Mouse (Mus musculus) heart, embryonic 16.5 days (tissue): ENCODE results near the gene Ociad2. TPM values are rescaled to one million over a fixed set of nuclear protein-coding genes. Genes with fewer than 3 reads are reported as not detected.

Source experiments
- ATAC-seq: fragments of 200-750 bp; cut with Nextera tagmentation; replicated peaks from 2 replicates; pipeline ENCODE4 v1.8.0; 2017; ENCODE audit warnings: moderate number of reproducible peaks; ENCODE audit not compliant: insufficient read depth, low FRiP score; ENCODE audit errors: extremely low read depth
- H3K27ac ChIP-seq: fragments of 300-500 bp; sonication (generic); 2 replicates; pipeline ENCODE4 v1.5.1; 2014; ENCODE audit warnings: mild to moderate bottlenecking, low read length, control low read depth, moderate library complexity
- H3K27me3 ChIP-seq: fragments of 300-500 bp; sonication (generic); 2 replicates; pipeline ENCODE4 v1.6.1; 2014; ENCODE audit warnings: low read length, mixed read lengths; ENCODE audit not compliant: control insufficient read depth, insufficient read depth
- H3K36me3 ChIP-seq: fragments of 300-500 bp; sonication (generic); 2 replicates; pipeline ENCODE4 v1.6.1; 2014; ENCODE audit not compliant: control insufficient read depth, insufficient read depth
- H3K4me1 ChIP-seq: fragments of 300-500 bp; sonication (generic); 2 replicates; pipeline ENCODE4 v1.6.1; 2014; ENCODE audit warnings: low read length, mixed read lengths; ENCODE audit not compliant: control insufficient read depth, insufficient read depth
- H3K4me2 ChIP-seq: fragments of 300-500 bp; sonication (generic); 2 replicates; pipeline ENCODE4 v1.6.1; 2014; ENCODE audit warnings: low read depth, mild to moderate bottlenecking, control low read depth, low read length
- H3K4me3 ChIP-seq: fragments of 300-500 bp; sonication (generic); 2 replicates; pipeline ENCODE4 v1.5.1; 2014; ENCODE audit warnings: mild to moderate bottlenecking, control low read depth, low read length
- H3K9ac ChIP-seq: fragments of 300-500 bp; sonication (generic); 2 replicates; pipeline ENCODE4 v1.6.1; 2014; ENCODE audit warnings: low read length, control low read depth
- H3K9me3 ChIP-seq: fragments of 300-500 bp; sonication (generic); replicated peaks from 2 replicates; pipeline ENCODE4 v1.6.1; 2016; ENCODE audit warnings: low read length; ENCODE audit not compliant: control insufficient read depth
- WGBS: fragments of 180-500 bp; shearing (Covaris S2); extraction: QIAGEN DNeasy Blood & Tissue Kit; methylation state at CpG from one replicate; pipeline ENCODE4 v1.1.7; 2014; 5-methylcytosine and 5-hydroxymethylcytosine counted together
- polyA plus RNA-seq: library from polyadenylated mRNA; unstranded; fragments of >200 nt; fragmentation: Nextera tagmentation; extraction: Ambion mirVana; gene quantifications from 2 replicates; pipeline ENCODE4 v1.2.1, GENCODE M21; 2015

Gene Ociad2
- polyA plus RNA-seq, 1 experiment from 2014 or later, result 19.0 TPM

- Histone ChIP-seq H3K4me3 (no peak overlapping the region), H3K9me3 (no peaks in the 10 kb centered on the region), H3K27ac (no peak overlapping the region), H3K9ac (no peak overlapping the region), H3K27me3 (no peaks in the 10 kb centered on the region; the same call in 1 of the 2 replicates), H3K36me3 (no peaks in the 10 kb centered on the region), H3K4me1 (peaks cover 5% of the 10 kb centered on the region; the same call in 1 of the 2 replicates), H3K4me2 (no peak overlapping the region)
- ATAC-seq, result no peak
- WGBS, result 82% methylated on average over 22 of the region's 22 CpGs
Observed at GRCm38 (mm10) chr5:73342701-73343355, 2.0 kb upstream of the Ociad2 start.

DNA sequence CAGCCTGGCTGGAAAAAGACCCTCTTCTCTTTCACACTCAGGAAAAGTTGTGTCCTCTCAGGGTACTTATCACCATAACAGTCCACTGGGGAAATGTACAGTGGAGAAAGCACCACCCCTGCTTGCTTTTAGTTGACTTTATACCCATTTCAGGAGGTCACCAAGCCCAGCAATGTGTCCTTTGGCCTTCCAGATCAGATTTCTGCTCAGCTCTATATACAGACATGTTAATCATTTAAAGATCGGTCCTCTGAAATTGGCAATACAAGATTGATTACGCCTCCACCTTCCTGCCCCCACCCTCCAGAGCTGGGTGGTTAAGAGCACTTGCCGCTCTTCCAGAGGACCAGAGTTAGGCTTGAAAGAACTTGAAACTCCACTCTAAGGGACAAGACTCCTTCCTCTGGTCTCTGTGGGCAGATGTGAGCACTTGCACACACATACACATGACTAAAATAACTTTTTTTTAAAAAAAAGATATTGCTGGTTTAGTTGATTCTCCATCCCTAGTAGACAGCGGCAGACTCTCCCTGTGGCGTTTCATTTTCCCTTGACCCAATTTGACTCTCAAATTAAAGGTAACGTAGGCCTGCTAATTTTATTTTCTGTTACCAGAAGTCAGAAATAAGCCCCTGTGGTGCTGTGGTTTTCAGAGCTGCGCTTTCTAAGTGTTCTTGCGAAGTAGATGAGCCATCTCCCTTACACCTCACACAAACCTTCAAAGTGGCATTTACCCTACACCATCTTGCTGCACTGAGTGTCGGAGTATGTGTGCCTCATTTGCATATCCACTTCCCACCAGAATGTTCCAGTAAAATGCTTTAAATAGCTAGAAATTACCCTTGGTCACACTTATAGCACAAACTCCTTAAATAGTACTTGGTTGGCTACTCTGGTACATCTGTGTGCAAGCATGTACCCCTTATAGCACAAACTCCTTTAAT is 777 bp downstream of the Ociad2 start:
- Histone ChIP-seq H3K27me3 (no peaks in the 10 kb centered on the region; the same call in 1 of the 2 replicates), H3K9me3 (no peaks in the 10 kb centered on the region), H3K4me1 (peaks cover 10% of the 10 kb centered on the region; the same call in 1 of the 2 replicates), H3K36me3 (no peaks in the 10 kb centered on the region), H3K27ac (no peak overlapping the region), H3K4me3 (no peak overlapping the region), H3K4me2 (no peak overlapping the region), H3K9ac (no peak overlapping the region)
- ATAC-seq, result no peak
- WGBS, result 90% methylated on average over 9 of the region's 9 CpGs

GRCm38 (mm10) chr5:73338832-73339163 is 2.0 kb downstream of the Ociad2 start:
- 53% methylated on average over 14 of the region's 14 CpGs for WGBS
- Histone ChIP-seq H3K9ac (peak overlapping the region; percentile 78), H3K36me3 (no peaks in the 10 kb centered on the region)

DNA sequence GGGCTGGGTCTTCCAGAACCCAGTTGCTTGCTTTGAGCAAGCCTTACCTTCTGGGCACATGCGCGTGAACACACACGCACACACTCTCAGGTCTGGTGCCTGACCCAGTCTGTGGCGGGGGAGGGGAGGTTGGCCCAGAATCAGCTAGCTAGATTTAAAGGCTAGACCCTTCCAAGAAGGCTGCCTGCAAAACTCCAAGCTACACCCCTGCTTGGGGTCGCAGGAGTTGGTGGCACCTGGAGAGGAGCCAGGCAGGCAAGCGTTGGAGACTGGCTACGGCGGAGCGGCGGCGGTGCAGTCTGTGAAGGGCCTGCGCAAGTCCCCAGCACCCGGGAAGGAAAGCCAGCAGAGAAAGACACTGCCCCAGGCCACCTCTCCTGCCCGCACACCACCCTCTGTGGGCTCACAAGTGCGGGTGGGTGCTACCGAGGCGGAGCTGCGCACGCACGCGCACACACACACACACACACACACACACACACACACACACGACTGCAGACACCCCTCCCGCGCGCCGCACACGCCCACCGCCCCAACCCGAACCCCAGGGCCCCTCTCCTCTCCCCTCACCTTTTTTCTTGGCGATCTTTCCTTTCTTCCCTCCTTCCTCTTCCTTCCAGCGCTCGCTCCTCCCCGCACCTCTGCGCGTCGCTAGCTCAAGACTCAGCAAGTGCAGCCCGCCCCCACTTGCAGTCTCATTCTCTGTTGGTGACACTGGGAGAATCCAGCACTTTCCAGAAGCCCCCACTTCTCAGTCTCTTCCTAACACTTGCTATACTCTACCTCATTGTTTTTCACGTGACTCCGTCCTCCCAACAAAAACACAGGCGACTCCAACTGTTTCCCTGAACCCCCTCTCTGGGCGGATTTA is 2.6 kb downstream of the Ociad2 start:
- peaks cover 12% of the 10 kb centered on the region; the same call in 1 of the 2 replicates for H3K4me1 ChIP-seq
- H3K4me3 ChIP-seq, result peak overlapping the region; percentile 66
- no peaks in the 10 kb centered on the region for H3K27me3 ChIP-seq
- peak overlapping the region; percentile 70 for H3K4me2 ChIP-seq
- peak overlapping the region; percentile 23; the same call in 1 of the 2 replicates for H3K27ac ChIP-seq
- peak overlapping the region; percentile 78 for H3K9ac ChIP-seq
- 4% methylated on average over 34 of the region's 41 CpGs for WGBS
- peak; percentile 59 for ATAC-seq
- no peaks in the 10 kb centered on the region for H3K9me3 ChIP-seq
- no peaks in the 10 kb centered on the region for H3K36me3 ChIP-seq

More at GRCm38 (mm10) chr5:73338832-73339163, 2.0 kb downstream of the Ociad2 start:
- peak overlapping the region; percentile 70 for H3K4me2 ChIP-seq
- no peaks in the 10 kb centered on the region for H3K27me3 ChIP-seq
- H3K9me3 ChIP-seq, result no peaks in the 10 kb centered on the region
- no peak for ATAC-seq
- peaks cover 12% of the 10 kb centered on the region; the same call in 1 of the 2 replicates for H3K4me1 ChIP-seq
- no peak overlapping the region for H3K27ac ChIP-seq
- peak overlapping the region; percentile 66 for H3K4me3 ChIP-seq

- Histone ChIP-seq H3K36me3 (no peaks in the 10 kb centered on the region), H3K27ac (no peak overlapping the region), H3K4me3 (no peak overlapping the region), H3K27me3 (no peaks in the 10 kb centered on the region), H3K9ac (no peak overlapping the region), H3K4me2 (no peak overlapping the region), H3K9me3 (no peaks in the 10 kb centered on the region), H3K4me1 (peaks cover 12% of the 10 kb centered on the region; the same call in 1 of the 2 replicates)
- WGBS, result 31% methylated on average over 5 of the region's 5 CpGs
- ATAC-seq, result no peak
Observed at GRCm38 (mm10) chr5:73336448-73336847, 4.4 kb downstream of the Ociad2 start.

DNA sequence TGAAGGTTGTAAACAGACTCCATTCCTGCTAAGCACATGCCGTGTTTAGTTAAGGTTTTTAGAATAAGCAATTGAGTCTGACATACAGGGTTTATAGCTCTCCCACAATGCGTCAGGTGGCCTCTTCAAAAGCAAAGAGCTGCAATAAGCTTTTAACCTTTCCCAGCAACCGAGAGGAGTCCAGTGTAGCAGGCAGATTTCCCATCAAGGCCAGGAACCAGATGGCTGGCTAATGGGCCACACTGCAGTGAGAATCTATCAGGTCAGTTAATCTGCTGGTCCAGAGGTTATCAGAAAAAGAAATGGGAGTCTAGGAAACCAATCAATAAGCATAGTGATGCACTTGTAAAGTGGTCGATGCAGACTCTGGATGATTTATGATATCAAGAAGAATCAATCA is 9.8 kb downstream of the Ociad2 start:
- Histone ChIP-seq H3K9ac (no peak overlapping the region), H3K4me2 (no peak overlapping the region), H3K36me3 (no peaks in the 10 kb centered on the region), H3K4me1 (0 out of 2 replicates have a peak, but pooled peaks cover 3% of the 10 kb centered on the region), H3K9me3 (no peaks in the 10 kb centered on the region), H3K27ac (no peak overlapping the region), H3K4me3 (no peak overlapping the region), H3K27me3 (no peaks in the 10 kb centered on the region)
- no peak for ATAC-seq
- 52% methylated on average over 4 of the region's 4 CpGs for whole genome bisulfite sequencing

GRCm38 (mm10) chr5:73324526-73325170 is 16.2 kb downstream of the Ociad2 start:
- no peak overlapping the region for H3K4me3 ChIP-seq
- H3K9me3 ChIP-seq, result no peaks in the 10 kb centered on the region
- WGBS, result 79% methylated on average over 8 of the region's 8 CpGs
- H3K36me3 ChIP-seq, result no peaks in the 10 kb centered on the region
- H3K9ac ChIP-seq, result no peak overlapping the region
- H3K4me2 ChIP-seq, result no peak overlapping the region
- ATAC-seq, result no peak
- no peak overlapping the region for H3K27ac ChIP-seq
- no peaks in the 10 kb centered on the region for H3K27me3 ChIP-seq
- no peaks in the 10 kb centered on the region for H3K4me1 ChIP-seq

- WGBS, result 77% methylated on average over 5 of the region's 5 CpGs
- Histone ChIP-seq H3K4me3 (no peak overlapping the region), H3K4me1 (no peaks in the 10 kb centered on the region), H3K9ac (no peak overlapping the region), H3K27ac (no peak overlapping the region), H3K4me2 (no peak overlapping the region), H3K36me3 (no peaks in the 10 kb centered on the region), H3K9me3 (no peaks in the 10 kb centered on the region), H3K27me3 (no peaks in the 10 kb centered on the region)
- no peak for ATAC-seq
Observed at GRCm38 (mm10) chr5:73323602-73324001, 17.2 kb downstream of the Ociad2 start.
